Mouse (Mus musculus): ENCODE measurements at regions not wholly inside any gene's neighbourhood (a gene's known extent, or its start where the extent isn't known, plus 50 kb on each side); places are given as distances from the start of the nearest gene placed in this dataset.

DNA sequence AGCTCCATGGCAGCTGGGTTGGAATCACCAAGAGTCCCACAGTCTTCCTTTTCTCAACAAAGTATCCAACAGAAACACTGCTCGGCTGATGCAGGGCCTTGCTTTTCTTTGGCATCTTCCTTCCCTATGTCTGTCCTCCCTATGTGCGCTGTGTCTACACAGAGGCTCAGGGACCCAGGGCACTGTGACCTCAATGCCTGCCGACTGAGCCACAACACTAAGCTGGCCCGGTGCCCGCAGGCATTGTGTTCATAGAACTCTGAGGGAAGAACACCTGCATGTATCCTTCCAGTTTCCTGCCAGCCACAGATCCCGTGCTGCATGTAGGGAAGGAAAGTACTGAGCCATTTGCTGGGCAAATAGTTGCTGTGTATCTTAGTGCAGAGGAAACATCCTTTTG, 109.2 kb downstream of the Ets2 start:
- DNase-seq = no peak
- 30% methylated on average over 6 of the region's 6 CpGs for WGBS
- Histone ChIP-seq H3K4me3 (replicated peaks; ENCODE audit: extremely low read depth, low read depth, low read length) (no peak overlapping the region), H3K4me1 (ENCODE audit: control insufficient read depth, insufficient read depth, low read length) (peaks cover 12% of the 10 kb centered on the region)
- TF ChIP-seq CTCF (IDR thresholded peaks at IDR 0.05; ENCODE audit: insufficient read depth, low read length) (no peak), POLR2A (IDR thresholded peaks at IDR 0.05; ENCODE audit: borderline replicate concordance, extremely low read depth, low read depth, low read length) (no peak)

- no peak for DNase-seq
- 92% methylated on average over 21 of the region's 21 CpGs for WGBS
- Histone ChIP-seq H3K4me3 (replicated peaks; ENCODE audit: extremely low read depth, low read depth, low read length) (no peak overlapping the region), H3K4me1 (ENCODE audit: control insufficient read depth, insufficient read depth, low read length) (peaks cover 6% of the 10 kb centered on the region; the same call in 1 of the 2 replicates)
- TF ChIP-seq POLR2A (IDR thresholded peaks at IDR 0.05; ENCODE audit: borderline replicate concordance, extremely low read depth, low read depth, low read length) (no peak), CTCF (IDR thresholded peaks at IDR 0.05; ENCODE audit: insufficient read depth, low read length) (no peak)
Observed at GRCm38 (mm10) chr16:95809127-95809876, 107.4 kb downstream of the Ets2 start.

DNA sequence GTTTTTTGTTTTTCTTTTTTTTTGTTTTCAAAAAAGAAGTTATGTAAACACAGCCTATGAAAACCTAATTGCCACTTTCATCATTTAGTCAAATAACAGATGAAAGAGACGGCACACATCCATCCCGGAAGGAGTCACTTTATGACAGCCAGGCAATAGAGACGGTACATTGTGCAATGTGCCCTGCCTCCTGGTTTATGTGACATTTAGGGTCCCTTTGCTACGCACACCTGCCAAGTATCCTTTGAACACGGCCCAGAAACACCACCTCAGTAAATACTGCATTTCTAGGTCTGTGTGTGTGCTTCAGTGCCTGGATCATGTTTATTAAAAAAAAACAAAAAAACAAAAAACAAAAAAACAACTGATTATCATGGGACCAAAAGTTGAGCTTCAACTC, 104.6 kb downstream of the Ets2 start:
- Histone ChIP-seq H3K4me1 (ENCODE audit: control insufficient read depth, insufficient read depth, low read length) (0 out of 2 replicates have a peak, but pooled peaks cover 3% of the 10 kb centered on the region), H3K4me3 (replicated peaks; ENCODE audit: extremely low read depth, low read depth, low read length) (no peak overlapping the region)
- 71% methylated on average over 5 of the region's 5 CpGs for WGBS
- DNase-seq = no peak
- TF ChIP-seq CTCF (IDR thresholded peaks at IDR 0.05; ENCODE audit: insufficient read depth, low read length) (no peak), POLR2A (IDR thresholded peaks at IDR 0.05; ENCODE audit: borderline replicate concordance, extremely low read depth, low read depth, low read length) (no peak)

GRCm38 (mm10) chr16:95804199-95804598, 102.3 kb downstream of the Ets2 start:
- TF ChIP-seq POLR2A (IDR thresholded peaks at IDR 0.05; ENCODE audit: borderline replicate concordance, extremely low read depth, low read depth, low read length) (no peak), CTCF (IDR thresholded peaks at IDR 0.05; ENCODE audit: insufficient read depth, low read length) (no peak)
- no peaks in the 10 kb centered on the region for H3K4me1 ChIP-seq (ENCODE audit: control insufficient read depth, insufficient read depth, low read length)
- WGBS = 33% methylated on average over 1 of the region's 1 CpGs
- no peak overlapping the region for H3K4me3 ChIP-seq (replicated peaks; ENCODE audit: extremely low read depth, low read depth, low read length)
- no peak for DNase-seq

- no peaks in the 10 kb centered on the region for H3K4me1 ChIP-seq (ENCODE audit: control insufficient read depth, insufficient read depth, low read length)
- no peak overlapping the region for H3K4me3 ChIP-seq (replicated peaks; ENCODE audit: extremely low read depth, low read depth, low read length)
- TF ChIP-seq POLR2A (IDR thresholded peaks at IDR 0.05; ENCODE audit: borderline replicate concordance, extremely low read depth, low read depth, low read length) = no peak
- TF ChIP-seq CTCF (IDR thresholded peaks at IDR 0.05; ENCODE audit: insufficient read depth, low read length) = no peak
- no peak for DNase-seq
Observed at GRCm38 (mm10) chr16:95802641-95803040, 100.8 kb downstream of the Ets2 start.

DNA sequence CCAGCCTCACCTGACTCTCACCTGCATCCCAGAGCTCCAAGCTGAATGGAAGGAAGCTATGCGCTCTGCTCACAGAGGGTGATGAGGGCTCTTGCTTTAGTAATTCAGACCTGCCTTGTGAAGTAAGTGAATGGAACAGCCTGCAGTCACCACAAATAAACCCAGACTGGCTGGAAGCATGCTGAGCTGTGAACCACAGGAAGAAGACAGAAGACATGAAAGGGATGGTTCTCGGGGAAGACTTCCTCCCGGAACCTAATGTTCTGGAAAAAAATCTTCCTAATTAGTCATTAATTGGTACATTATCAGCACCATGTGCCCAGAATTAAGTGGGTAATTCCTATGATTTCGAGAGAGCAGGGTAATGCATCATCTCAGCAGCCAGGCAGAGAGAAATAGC, 100.3 kb downstream of the Ets2 start:
- WGBS = 75% methylated on average over 4 of the region's 4 CpGs
- H3K4me1 ChIP-seq (ENCODE audit: control insufficient read depth, insufficient read depth, low read length) = no peaks in the 10 kb centered on the region
- no peak for DNase-seq
- TF ChIP-seq POLR2A (IDR thresholded peaks at IDR 0.05; ENCODE audit: borderline replicate concordance, extremely low read depth, low read depth, low read length) (no peak), CTCF (IDR thresholded peaks at IDR 0.05; ENCODE audit: insufficient read depth, low read length) (no peak)
- H3K4me3 ChIP-seq (replicated peaks; ENCODE audit: extremely low read depth, low read depth, low read length) = no peak overlapping the region

DNA sequence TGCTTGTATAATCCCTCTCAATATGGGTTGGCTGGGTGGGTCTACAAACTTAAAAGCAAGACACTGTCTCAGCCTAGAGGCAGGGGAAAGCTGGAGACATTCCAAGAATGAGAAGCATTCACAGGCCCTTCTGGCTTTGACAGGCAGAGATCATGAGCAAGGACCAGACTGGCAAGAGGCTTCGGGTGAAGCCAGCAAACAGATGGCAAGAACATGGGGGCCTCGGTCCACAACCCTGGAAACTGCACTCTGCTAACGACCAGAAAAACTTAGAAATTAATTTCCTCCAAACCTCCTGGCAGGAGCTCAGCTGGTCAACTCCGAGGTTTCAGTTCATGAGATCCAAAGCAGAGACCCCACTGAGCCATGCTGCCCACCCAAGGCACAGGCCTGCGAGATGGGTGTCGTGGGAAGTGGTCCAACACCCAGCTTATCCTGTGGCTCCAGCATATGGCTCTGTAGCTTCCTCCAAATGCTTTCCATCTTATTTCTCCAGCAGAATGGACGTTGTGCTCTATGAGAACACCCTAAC, 99.1 kb downstream of the Ets2 start:
- TF ChIP-seq POLR2A (IDR thresholded peaks at IDR 0.05; ENCODE audit: borderline replicate concordance, extremely low read depth, low read depth, low read length) (no peak), CTCF (IDR thresholded peaks at IDR 0.05; ENCODE audit: insufficient read depth, low read length) (no peak)
- WGBS = 81% methylated on average over 7 of the region's 7 CpGs
- Histone ChIP-seq H3K4me1 (ENCODE audit: control insufficient read depth, insufficient read depth, low read length) (no peaks in the 10 kb centered on the region), H3K4me3 (replicated peaks; ENCODE audit: extremely low read depth, low read depth, low read length) (no peak overlapping the region)
- no peak for DNase-seq

DNA sequence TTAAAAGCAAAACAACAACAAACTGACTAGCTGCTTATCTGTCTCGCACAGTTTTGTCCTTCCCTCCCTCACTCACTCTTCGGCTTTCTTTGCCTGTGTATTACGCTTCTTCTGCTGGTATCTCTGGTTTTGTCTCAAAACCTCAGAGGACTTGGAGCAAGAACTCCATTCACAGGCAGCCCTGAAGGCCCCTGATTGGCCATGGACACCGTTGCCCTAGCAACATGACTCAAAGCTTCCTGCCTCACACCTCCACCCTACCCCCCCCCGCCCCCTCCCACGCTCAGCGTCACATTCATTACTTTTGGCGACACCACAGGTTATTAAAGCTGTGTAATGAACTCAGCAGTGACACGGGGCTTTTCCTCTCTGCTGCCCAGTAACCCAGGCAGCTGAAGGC, 96.7 kb downstream of the Ets2 start:
- DNase-seq = no peak
- Histone ChIP-seq H3K4me3 (replicated peaks; ENCODE audit: extremely low read depth, low read depth, low read length) (no peak overlapping the region), H3K4me1 (ENCODE audit: control insufficient read depth, insufficient read depth, low read length) (no peaks in the 10 kb centered on the region)
- TF ChIP-seq CTCF (IDR thresholded peaks at IDR 0.05; ENCODE audit: insufficient read depth, low read length) (no peak), POLR2A (IDR thresholded peaks at IDR 0.05; ENCODE audit: borderline replicate concordance, extremely low read depth, low read depth, low read length) (no peak)
- WGBS = 60% methylated on average over 9 of the region's 9 CpGs

DNA sequence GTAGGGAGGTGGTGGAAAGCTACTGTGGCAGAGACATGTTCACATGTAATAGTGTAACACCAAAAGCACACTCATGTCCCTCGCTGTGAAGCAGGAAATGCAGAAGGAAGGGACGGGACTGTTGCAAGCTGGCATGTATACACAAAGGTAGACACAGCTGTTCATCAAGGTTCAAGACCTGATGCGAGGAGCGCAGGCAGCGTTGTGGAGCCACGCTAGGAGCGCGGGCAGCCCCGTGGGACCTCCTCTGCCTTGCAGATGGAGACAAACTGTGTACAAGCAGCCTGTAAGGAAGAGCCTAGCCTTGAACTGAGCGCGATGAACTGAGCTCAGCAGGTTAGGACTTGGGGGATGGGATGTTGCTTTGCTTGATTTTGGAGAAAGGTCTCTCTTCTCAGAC, 96.2 kb downstream of the Ets2 start:
- WGBS = 72% methylated on average over 11 of the region's 11 CpGs
- TF ChIP-seq CTCF (IDR thresholded peaks at IDR 0.05; ENCODE audit: insufficient read depth, low read length) (no peak), POLR2A (IDR thresholded peaks at IDR 0.05; ENCODE audit: borderline replicate concordance, extremely low read depth, low read depth, low read length) (no peak)
- DNase-seq = no peak
- H3K4me1 ChIP-seq (ENCODE audit: control insufficient read depth, insufficient read depth, low read length) = no peaks in the 10 kb centered on the region
- H3K4me3 ChIP-seq (replicated peaks; ENCODE audit: extremely low read depth, low read depth, low read length) = no peak overlapping the region

- TF ChIP-seq POLR2A (IDR thresholded peaks at IDR 0.05; ENCODE audit: borderline replicate concordance, extremely low read depth, low read depth, low read length) (no peak), CTCF (IDR thresholded peaks at IDR 0.05; ENCODE audit: insufficient read depth, low read length) (no peak)
- no peak overlapping the region for H3K4me3 ChIP-seq (replicated peaks; ENCODE audit: extremely low read depth, low read depth, low read length)
- DNase-seq = no peak
- no peaks in the 10 kb centered on the region for H3K4me1 ChIP-seq (ENCODE audit: control insufficient read depth, insufficient read depth, low read length)
- WGBS = 63% methylated on average over 2 of the region's 2 CpGs
Observed at GRCm38 (mm10) chr16:95797141-95797540, 95.3 kb downstream of the Ets2 start.

Data from lung, adult 2 months (tissue).